Mouse (Mus musculus): ENCODE results near the gene 1110032A03Rik. TPM values are rescaled to one million over a fixed set of nuclear protein-coding genes. Genes with fewer than 3 reads are reported as not detected.

The 1110032A03Rik gene
- polyA plus RNA-seq, 1 experiment from 2014 or later, result 58.1 TPM

DNA sequence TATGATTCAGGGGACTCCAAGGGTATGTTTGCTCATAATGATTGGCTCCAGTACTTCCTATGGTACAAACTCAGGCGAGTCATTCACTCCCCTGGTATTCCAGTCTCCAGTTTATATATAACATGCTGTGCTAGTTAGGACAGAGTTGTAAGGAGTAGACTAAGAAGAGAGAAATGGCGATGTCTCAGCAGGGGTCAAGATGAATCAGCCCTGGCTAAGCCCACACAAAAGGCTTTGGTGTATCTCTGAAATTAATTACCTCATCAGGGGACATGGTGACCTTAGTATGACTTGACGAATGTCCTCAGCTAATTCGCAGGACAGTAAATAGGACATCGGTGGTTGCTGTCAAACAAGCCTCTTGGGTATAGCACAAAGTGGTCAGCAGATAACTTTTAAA lies 18.6 kb downstream of the 1110032A03Rik start:
- Histone ChIP-seq H3K4me3 (ENCODE audit: inconsistent target) (no peak overlapping the region), H3K79me2 (ENCODE audit: inconsistent target) (no peaks in the 10 kb centered on the region), H3K27ac (no peak overlapping the region), H3K36me3 (ENCODE audit: inconsistent target) (no peaks in the 10 kb centered on the region)
- 80% methylated on average over 5 of the region's 5 CpGs for WGBS (ENCODE audit: missing documents)

DNA sequence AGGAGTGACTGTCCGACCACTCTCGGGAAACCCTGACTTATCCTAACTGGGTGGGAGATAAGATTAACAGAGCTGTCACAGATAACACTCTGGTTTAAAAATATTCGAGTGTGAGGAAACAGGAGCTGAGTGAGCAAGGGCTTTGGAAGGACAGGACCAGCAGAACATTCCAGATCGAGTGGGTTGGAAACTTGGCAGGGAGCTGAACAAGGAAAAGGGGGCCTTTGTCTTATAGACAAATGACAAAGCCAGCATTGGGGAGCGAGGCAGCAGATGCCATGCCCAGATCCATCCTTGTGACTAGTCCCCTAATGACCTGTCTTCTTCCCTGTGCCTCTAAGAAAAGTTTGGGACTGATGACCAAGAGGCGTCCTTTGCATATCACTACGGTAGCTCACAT lies 21.4 kb downstream of the 1110032A03Rik start:
- 73% methylated on average over 7 of the region's 7 CpGs for WGBS (ENCODE audit: missing documents)
- Histone ChIP-seq H3K36me3 (ENCODE audit: inconsistent target) (no peaks in the 10 kb centered on the region), H3K79me2 (ENCODE audit: inconsistent target) (no peaks in the 10 kb centered on the region), H3K27ac (no peak overlapping the region), H3K4me3 (ENCODE audit: inconsistent target) (no peak overlapping the region)

DNA sequence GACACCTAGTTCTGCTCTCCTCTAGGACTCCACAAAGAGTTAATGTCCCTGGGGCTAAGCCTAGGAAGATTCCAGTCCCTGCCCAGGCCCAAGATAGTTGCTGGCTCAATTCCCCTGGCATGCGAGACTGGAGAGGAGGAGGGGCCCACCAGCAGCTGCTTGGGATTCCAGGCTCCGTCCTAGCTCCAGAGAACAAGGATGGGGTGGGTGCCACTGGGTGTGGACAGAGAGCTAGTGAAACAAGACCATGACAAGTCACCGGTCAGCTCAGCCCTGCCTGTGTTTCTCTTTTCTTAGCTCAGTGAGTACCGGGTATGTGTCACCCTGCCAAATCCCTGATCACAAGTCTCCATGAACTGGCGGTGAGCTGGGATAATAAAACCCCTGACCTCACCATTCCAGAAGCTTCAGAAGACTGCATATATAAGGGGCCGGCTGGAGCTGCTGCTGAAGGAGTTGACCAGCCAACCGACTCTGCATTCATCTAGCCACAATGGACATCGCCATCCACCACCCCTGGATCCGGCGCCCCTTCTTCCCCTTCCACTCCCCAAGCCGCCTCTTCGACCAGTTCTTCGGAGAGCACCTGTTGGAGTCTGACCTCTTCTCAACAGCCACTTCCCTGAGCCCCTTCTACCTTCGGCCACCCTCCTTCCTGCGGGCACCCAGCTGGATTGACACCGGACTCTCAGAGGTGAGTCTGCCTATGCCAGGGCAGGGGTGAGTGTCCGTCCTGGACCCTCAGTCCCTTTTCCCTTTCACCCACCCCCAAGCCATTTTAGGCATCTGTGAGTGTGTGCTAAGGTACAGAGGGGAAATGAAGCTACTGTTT lies 22.3 kb downstream of the 1110032A03Rik start:
- no peaks in the 10 kb centered on the region for H3K79me2 ChIP-seq (ENCODE audit: inconsistent target)
- 91% methylated on average over 17 of the region's 17 CpGs for WGBS (ENCODE audit: missing documents)
- no peak overlapping the region for H3K4me3 ChIP-seq (ENCODE audit: inconsistent target)
- no peaks in the 10 kb centered on the region for H3K36me3 ChIP-seq (ENCODE audit: inconsistent target)
- no peak overlapping the region for H3K27ac ChIP-seq

DNA sequence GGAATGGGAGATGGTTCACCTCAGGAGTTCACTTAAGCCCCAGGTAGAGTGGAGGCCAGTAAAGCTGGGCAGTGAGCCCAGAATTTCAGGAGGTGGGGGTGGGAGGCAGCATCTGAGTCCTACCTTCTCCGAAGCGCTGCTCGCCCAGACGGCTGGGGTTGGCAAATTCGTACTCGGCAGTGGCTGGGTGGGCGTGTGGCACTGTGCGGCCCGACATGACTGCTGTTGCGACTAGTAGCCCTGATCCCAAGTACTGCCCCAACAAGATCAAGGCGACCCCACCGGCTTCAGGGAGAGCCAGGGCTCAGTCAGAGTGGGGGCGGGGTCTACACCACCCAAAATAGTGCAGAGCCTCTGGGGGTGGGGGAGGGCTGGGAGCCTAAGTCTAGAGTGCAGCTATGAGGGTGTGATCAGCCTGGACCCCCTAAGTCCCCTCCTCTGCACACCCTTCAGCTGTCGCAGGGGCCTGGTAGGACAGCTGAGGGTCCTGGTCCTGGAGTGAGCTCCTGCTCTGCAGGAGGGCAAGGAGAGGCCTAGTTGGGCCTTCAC lies 23.2 kb downstream of the 1110032A03Rik start, which contains the start of gene Hspb2:
TSS of gene Hspb2 (minus strand) at position 301 of the 549 bp plus-strand sequence.
- Histone ChIP-seq H3K4me3 (ENCODE audit: inconsistent target) (no peak within 1 kb of the TSS), H3K36me3 (ENCODE audit: inconsistent target) (no peaks in the 10 kb centered on the region), H3K27ac (no peak within 1 kb of the TSS), H3K79me2 (ENCODE audit: inconsistent target) (no peaks in the 10 kb centered on the region)
- 91% methylated on average over 14 of the region's 14 CpGs for WGBS (ENCODE audit: missing documents)

DNA sequence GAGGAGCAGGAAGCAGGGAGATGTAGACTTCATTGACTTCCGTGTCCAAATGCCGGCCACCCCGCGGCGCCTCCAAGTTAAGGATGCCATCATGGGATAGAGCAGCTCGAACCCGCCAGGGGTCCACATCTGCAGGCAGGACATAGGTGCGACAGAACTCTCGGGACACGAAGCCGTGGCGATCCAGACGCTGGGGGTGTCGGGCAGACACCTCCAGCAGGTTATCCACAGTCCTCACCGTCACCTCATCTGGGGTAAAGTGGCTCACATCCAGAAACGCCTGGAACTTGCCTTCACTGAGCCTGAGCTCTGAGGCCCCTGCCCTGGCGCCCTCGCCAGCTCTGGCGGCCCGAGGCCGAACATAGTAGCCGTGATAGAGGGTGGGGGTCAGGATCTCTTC lies 24.0 kb downstream of the 1110032A03Rik start, which contains the start of gene Cryab:
TSS of gene Cryab (plus strand) at position 3 of the 400 bp plus-strand sequence.
- Histone ChIP-seq H3K27ac (no peak within 1 kb of the TSS), H3K4me3 (ENCODE audit: inconsistent target) (no peak within 1 kb of the TSS), H3K36me3 (ENCODE audit: inconsistent target) (no peaks in the 10 kb centered on the region), H3K79me2 (ENCODE audit: inconsistent target) (no peaks in the 10 kb centered on the region)
- WGBS (ENCODE audit: missing documents), result 76% methylated on average over 19 of the region's 22 CpGs

DNA sequence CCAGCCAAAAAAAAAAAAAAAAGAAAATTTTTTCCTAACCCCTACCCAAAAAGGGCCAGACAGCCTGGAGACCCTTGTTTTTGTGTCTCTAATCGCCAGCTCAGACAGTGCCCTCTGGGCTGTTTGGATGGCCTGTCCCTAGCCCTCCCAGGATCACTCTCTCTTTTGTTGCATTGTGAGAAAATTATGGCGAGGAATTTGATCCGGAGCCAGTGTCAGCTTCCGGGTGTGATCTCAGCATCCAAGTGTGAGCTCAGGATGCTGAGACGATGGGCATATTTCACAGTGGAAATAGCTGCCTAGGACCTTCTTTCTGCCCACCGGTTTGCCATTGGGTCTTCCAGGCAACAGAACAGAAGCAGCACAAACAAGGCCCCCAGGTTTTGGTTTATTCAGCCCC lies 24.6 kb downstream of the 1110032A03Rik start:
- 95% methylated on average over 6 of the region's 6 CpGs for whole genome bisulfite sequencing (ENCODE audit: missing documents)
- no peak overlapping the region for H3K27ac ChIP-seq
- no peak overlapping the region for H3K4me3 ChIP-seq (ENCODE audit: inconsistent target)
- H3K36me3 ChIP-seq (ENCODE audit: inconsistent target), result no peaks in the 10 kb centered on the region
- no peaks in the 10 kb centered on the region for H3K79me2 ChIP-seq (ENCODE audit: inconsistent target)

DNA sequence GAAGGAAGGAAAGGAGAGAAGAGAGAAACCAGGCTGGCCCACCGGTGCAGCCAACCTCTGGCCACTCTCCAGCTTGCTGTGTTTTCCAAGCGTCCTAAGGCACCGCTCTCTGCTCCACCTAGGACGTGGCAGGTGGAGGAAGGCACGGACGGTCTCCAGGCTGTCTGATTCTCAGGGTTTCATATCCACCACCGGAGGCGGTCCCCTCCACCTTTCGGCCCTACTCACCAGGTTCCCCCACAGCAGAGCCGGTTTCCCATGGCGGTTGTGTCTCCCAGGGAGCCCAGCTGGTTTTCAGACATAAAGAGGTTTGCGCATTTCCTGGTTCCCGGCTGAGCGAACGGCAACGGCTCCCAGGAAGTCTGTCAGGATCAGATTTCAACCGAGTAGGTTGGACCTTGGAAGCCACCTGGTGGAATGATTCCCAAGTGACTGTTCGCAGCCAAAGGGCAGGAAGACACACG lies 29.1 kb downstream of the 1110032A03Rik start, which contains the start of gene 2310030G06Rik:
TSS of gene 2310030G06Rik (minus strand) at position 323 of the 464 bp plus-strand sequence.
- H3K27ac ChIP-seq, result no peak within 1 kb of the TSS
- 18% methylated on average over 19 of the region's 19 CpGs for WGBS (ENCODE audit: missing documents)
- H3K4me3 ChIP-seq (ENCODE audit: inconsistent target), result no peak within 1 kb of the TSS
- no peaks in the 10 kb centered on the region for H3K79me2 ChIP-seq (ENCODE audit: inconsistent target)
- H3K36me3 ChIP-seq (ENCODE audit: inconsistent target), result no peaks in the 10 kb centered on the region

DNA sequence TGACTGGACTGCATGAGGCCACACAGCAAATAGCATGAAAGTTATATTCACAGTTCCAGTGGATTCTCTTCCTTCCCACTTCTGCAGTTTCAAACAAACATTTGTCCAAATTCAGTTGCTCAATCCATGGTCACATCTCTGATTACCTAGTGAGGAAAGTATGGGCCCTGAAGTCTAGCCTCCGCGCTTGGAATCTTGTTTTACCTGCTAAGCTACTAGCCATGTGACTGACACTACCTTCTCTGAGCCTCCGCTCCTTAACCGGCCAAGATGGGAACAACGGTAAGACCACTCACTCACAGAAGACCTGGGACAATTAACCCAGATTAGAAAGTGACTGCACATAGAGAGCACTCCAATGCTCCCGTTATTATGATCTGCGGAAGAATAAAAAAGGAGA lies 29.5 kb downstream of the 1110032A03Rik start:
- no peak overlapping the region for H3K27ac ChIP-seq
- 60% methylated on average over 7 of the region's 7 CpGs for WGBS (ENCODE audit: missing documents)
- no peaks in the 10 kb centered on the region for H3K36me3 ChIP-seq (ENCODE audit: inconsistent target)
- H3K79me2 ChIP-seq (ENCODE audit: inconsistent target), result no peaks in the 10 kb centered on the region
- no peak overlapping the region for H3K4me3 ChIP-seq (ENCODE audit: inconsistent target)

DNA sequence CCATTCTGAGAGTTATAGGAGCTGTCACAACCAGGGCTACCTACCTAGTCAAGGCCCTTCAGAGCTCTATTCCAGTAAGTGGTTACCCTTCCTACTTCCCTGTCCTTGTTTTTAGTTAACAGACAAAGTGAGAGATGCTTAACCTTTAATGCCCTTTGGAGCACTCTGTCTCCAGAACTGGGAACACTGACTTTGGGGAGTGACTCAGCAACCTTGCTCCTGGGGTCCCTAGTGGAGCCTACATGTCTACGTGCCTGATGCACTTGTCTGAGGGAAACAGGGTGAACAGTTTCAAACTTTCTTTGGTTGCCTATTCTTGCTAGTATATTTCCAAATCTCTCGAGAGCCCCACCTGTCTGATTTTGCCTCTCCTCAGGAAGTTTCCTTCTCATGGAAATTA lies 32.6 kb downstream of the 1110032A03Rik start:
- 52% methylated on average over 2 of the region's 2 CpGs for WGBS (ENCODE audit: missing documents)
- no peaks in the 10 kb centered on the region for H3K79me2 ChIP-seq (ENCODE audit: inconsistent target)

DNA sequence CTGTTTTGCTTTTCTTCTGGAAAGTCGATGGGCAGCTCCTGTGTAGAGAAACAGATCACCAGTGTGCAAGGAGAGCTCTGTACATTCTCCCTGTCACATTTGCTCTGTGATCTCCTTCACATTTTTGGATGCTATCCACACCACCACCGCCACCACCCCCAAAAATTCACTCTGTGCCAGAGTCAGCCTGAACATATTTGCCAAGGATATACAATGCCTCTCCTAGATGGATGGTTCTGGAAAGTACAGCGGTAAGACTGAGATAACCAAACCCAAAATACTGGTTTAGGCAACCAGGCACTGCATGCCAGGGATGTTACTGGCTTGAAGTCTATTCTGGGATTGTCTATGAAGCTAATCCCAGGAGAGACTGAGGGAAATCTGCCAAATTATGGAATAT lies 33.1 kb downstream of the 1110032A03Rik start:
- WGBS (ENCODE audit: missing documents), result 95% methylated on average over 3 of the region's 3 CpGs
- Histone ChIP-seq H3K79me2 (ENCODE audit: inconsistent target) (no peaks in the 10 kb centered on the region), H3K4me3 (ENCODE audit: inconsistent target) (no peak overlapping the region), H3K27ac (no peak overlapping the region), H3K36me3 (ENCODE audit: inconsistent target) (no peaks in the 10 kb centered on the region)

More for the DNA sequence above, 32.6 kb downstream of the 1110032A03Rik start:
- no peak overlapping the region for H3K27ac ChIP-seq
- no peaks in the 10 kb centered on the region for H3K36me3 ChIP-seq (ENCODE audit: inconsistent target)
- no peak overlapping the region for H3K4me3 ChIP-seq (ENCODE audit: inconsistent target)

DNA sequence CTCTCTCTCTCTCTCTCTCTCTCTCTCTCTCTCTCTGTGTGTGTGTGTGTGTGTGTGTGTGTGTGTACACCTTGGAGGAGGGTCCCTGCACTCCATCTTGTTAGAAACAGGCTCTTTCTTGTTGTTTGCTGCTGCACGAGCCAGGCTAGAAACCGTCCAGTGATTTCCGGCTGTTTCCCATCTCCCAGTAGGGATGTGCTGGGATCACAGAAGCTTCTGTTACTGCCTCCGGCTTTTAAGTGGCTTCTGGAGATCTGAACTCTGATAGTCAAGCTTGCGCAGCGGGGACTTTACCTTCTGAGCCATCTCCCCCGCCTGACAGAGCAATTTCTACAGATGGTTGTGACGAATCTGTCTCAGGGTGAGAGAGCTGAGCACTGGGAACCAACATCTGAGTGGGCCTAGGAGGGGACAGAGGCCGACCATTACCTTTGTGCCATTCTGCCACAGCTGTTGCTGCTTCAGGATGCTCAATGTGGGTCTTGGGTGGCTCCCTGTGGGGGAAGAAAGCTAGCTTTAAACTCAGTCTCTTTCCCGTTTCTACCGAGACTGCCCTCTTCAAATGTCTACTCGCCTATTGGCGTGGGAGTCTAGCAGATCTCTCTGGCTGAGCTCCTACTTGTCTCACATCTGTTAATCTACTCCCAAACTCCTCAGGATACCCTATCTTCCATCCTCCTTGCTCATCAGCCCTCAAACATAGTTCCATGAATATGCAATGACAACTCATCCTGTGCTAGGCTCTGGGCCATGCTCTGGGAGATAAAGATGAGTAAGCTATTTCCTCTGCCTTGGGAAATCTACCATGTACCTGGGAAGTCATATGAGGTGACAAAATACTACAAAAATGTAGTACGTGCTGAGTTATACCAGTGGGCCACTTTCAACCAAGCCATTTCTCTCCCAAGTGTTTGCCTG lies 34.2 kb downstream of the 1110032A03Rik start:
- WGBS (ENCODE audit: missing documents), result 95% methylated on average over 14 of the region's 14 CpGs

DNA sequence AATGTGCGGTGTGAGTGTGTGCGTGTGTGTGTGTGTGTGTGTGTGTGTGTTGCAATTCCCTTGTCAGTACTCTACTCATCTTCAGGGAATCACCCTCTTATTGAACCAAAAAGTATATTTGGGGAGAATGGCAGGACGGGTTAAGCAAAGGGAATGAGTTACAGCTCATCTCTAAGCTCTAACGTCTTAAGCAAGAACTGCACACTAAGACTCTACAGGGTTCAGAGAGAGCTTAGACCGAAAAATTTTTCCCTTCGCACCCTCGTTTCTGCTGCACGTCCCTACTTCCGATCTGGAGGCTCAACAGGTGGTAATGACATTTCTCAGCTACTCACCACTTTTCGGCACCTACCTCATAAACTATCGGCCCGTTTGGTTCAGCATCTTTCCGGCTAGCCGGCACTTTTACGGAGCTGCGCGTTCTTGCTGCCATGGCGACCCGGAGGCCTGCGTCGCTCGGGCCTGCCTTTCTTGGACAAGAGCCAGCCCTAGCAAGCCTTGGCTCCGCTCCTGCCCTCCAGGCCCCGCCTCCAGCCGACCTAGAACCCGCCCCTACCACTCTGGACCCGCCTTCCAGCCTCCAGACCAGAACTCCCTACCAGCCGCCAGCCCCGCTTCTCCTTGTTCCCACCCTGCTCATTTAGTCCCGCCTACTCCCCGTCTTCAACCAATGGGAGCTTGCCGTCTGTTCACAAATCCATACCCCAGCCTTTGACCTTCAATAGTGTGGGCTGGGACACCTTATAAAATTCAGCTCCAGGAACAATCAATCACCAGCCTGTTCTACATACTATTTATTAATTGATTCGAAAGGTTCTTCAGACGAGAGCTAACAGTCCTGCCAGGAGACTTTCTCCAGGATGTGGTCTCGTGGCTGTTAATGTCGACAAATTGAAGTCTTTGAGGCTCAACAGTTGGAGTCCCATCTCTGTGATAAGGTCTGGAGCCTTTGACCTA lies 36.1 kb downstream of the 1110032A03Rik start, which contains the start of gene Dixdc1:
TSS of gene Dixdc1 (minus strand) at position 604 of the 957 bp plus-strand sequence.
- H3K36me3 ChIP-seq (ENCODE audit: inconsistent target), result no peaks in the 10 kb centered on the region
- 10% methylated on average over 35 of the region's 36 CpGs for WGBS (ENCODE audit: missing documents)
- H3K27ac ChIP-seq, result no peak within 1 kb of the TSS
- H3K4me3 ChIP-seq (ENCODE audit: inconsistent target), result no peak within 1 kb of the TSS
- H3K79me2 ChIP-seq (ENCODE audit: inconsistent target), result no peaks in the 10 kb centered on the region

More for the DNA sequence above, 34.2 kb downstream of the 1110032A03Rik start:
- H3K36me3 ChIP-seq (ENCODE audit: inconsistent target), result no peaks in the 10 kb centered on the region
- H3K4me3 ChIP-seq (ENCODE audit: inconsistent target), result no peak overlapping the region
- H3K79me2 ChIP-seq (ENCODE audit: inconsistent target), result no peaks in the 10 kb centered on the region
- no peak overlapping the region for H3K27ac ChIP-seq

DNA sequence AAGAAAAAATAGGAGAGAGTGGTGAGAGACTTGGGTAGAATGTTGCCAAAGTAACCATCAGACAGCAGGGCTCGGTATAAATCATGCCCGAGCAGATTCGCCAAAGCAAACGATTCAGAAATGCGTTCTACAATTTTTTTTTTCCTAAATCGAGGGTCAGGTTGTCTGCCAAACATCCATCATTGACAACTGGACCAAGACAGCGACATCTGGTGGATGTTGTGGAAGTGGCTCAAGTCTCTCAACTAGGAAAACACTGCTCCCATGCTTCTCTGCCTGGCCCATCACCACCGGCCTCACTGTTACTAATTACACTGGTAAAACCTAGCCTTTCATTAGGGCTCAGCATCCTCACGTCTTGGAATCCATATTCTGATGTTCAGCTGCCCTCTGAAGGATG lies 40.3 kb downstream of the 1110032A03Rik start:
- Histone ChIP-seq H3K79me2 (ENCODE audit: inconsistent target) (no peaks in the 10 kb centered on the region), H3K4me3 (ENCODE audit: inconsistent target) (no peak overlapping the region), H3K27ac (no peak overlapping the region), H3K36me3 (ENCODE audit: inconsistent target) (no peaks in the 10 kb centered on the region)
- 8% methylated on average over 9 of the region's 9 CpGs for WGBS (ENCODE audit: missing documents)

Data from macrophage (primary cell).